Mouse (Mus musculus) stomach, embryonic 16.5 days (tissue): ENCODE data around the gene Gm10226. TPM values are rescaled to one million over a fixed set of nuclear protein-coding genes. Genes with fewer than 3 reads are reported as not detected.
A peak's percentile ranks its signal among the peaks of the same experiment; 100 is the strongest.
"Not testable (repeated sequence)": the region's sequence is repeated elsewhere in the genome, so short reads cannot be mapped to it uniquely, and the experiment has no call there.

ENCODE experiments used
- ATAC-seq: fragments of 200-750 bp; cut with Nextera tagmentation; 2 replicates; pipeline ENCODE4 v1.8.0; 2017; ENCODE audit warnings: moderate number of reproducible peaks, moderate TSS enrichment; ENCODE audit not compliant: insufficient read depth, low FRiP score
- H3K27ac ChIP-seq: fragments of 300-500 bp; sonication (generic); 2 replicates; pipeline ENCODE4 v1.5.1; 2014; ENCODE audit warnings: low read length
- H3K27me3 ChIP-seq: fragments of 300-500 bp; sonication (generic); 2 replicates; pipeline ENCODE4 v1.6.1; 2014; ENCODE audit warnings: low read length, control low read depth, mixed read lengths; ENCODE audit not compliant: control insufficient read depth, insufficient read depth
- H3K36me3 ChIP-seq: fragments of 300-500 bp; sonication (generic); 2 replicates; pipeline ENCODE4 v1.6.1; 2014; ENCODE audit warnings: low read length; ENCODE audit not compliant: control insufficient read depth, insufficient read depth
- H3K4me1 ChIP-seq: fragments of 300-500 bp; sonication (generic); 2 replicates; pipeline ENCODE4 v1.6.1; 2014; ENCODE audit warnings: low read length, control low read depth, mixed read lengths; ENCODE audit not compliant: control insufficient read depth, insufficient read depth
- H3K4me2 ChIP-seq: fragments of 300-500 bp; sonication (generic); 2 replicates; pipeline ENCODE4 v1.6.1; 2014; ENCODE audit warnings: low read depth, low read length, mixed read lengths
- H3K4me3 ChIP-seq: fragments of 300-500 bp; sonication (generic); replicated peaks from 2 replicates; pipeline ENCODE4 v1.5.1; 2014; ENCODE audit warnings: mild to moderate bottlenecking, low read length
- H3K9ac ChIP-seq: fragments of 300-500 bp; sonication (generic); 2 replicates; pipeline ENCODE4 v1.6.1; 2014; ENCODE audit warnings: low read length
- H3K9me3 ChIP-seq: fragments of 300-500 bp; sonication (generic); replicated peaks from 2 replicates; pipeline ENCODE4 v1.6.1; 2016; ENCODE audit warnings: low read length, control low read depth; ENCODE audit not compliant: control insufficient read depth
- WGBS: fragments of 180-500 bp; shearing (Covaris S2); extraction: QIAGEN DNeasy Blood & Tissue Kit; methylation state at CpG from one replicate; pipeline ENCODE4 v1.1.7; 2014; 5-methylcytosine and 5-hydroxymethylcytosine counted together
- polyA plus RNA-seq: library from polyadenylated mRNA; unstranded; fragments of >200 nt; fragmentation: Nextera tagmentation; extraction: Ambion mirVana; gene quantifications from 2 replicates; pipeline ENCODE4 v1.2.1, GENCODE M21; 2015

Gm10226 gene
- 6.8 and 9.2 TPM in 2 replicates for polyA plus RNA-seq

GRCm38 (mm10) chr17:21691560-21691959 lies at the start of gene Gm10226:
Gene Gm10226, plus strand, starts transcription at chr17:21691860.
- no peaks in the 10 kb centered on the region for H3K27me3 ChIP-seq
- H3K9me3 ChIP-seq = no peaks in the 10 kb centered on the region
- no peak within 1 kb of the TSS for H3K27ac ChIP-seq
- no peak for ATAC-seq
- WGBS = 83% methylated on average over 3 of the region's 3 CpGs
- H3K4me1 ChIP-seq = no peaks in the 10 kb centered on the region
- H3K36me3 ChIP-seq = no peaks in the 10 kb centered on the region
- no peak within 1 kb of the TSS for H3K9ac ChIP-seq
- no peak within 1 kb of the TSS for H3K4me3 ChIP-seq
- no peak within 1 kb of the TSS for H3K4me2 ChIP-seq

GRCm38 (mm10) chr17:21648791-21649190 lies 42.9 kb upstream of the Gm10226 start:
- no peak for ATAC-seq
- H3K4me3 ChIP-seq = no peak overlapping the region
- H3K27me3 ChIP-seq = no peaks in the 10 kb centered on the region
- H3K4me1 ChIP-seq = peaks cover 4% of the 10 kb centered on the region; the same call in 1 of the 2 replicates
- no peaks in the 10 kb centered on the region for H3K9me3 ChIP-seq
- H3K36me3 ChIP-seq = no peaks in the 10 kb centered on the region
- H3K27ac ChIP-seq = no peak overlapping the region
- WGBS = 35% methylated on average over 3 of the region's 3 CpGs
- no peak overlapping the region for H3K4me2 ChIP-seq
- no peak overlapping the region for H3K9ac ChIP-seq

GRCm38 (mm10) chr17:21649936-21650335 lies 41.7 kb upstream of the Gm10226 start:
- WGBS = 29% methylated on average over 2 of the region's 2 CpGs
- peak; percentile 39; the same call in 1 of the 2 replicates for ATAC-seq

GRCm38 (mm10) chr17:21650364-21650907 lies 41.2 kb upstream of the Gm10226 start, which contains the start of gene Zfp983:
Gene Zfp983, plus strand, starts transcription at chr17:21650624.
- Histone ChIP-seq H3K4me3 (peak within 1 kb of the TSS; percentile 53), H3K9ac (peak within 1 kb of the TSS; percentile 65), H3K4me2 (peak within 1 kb of the TSS; percentile 49), H3K27ac (peak within 1 kb of the TSS; percentile 80)
- not testable (repeated sequence) for H3K36me3 ChIP-seq, H3K4me1 ChIP-seq, H3K9me3 ChIP-seq, H3K27me3 ChIP-seq
- peak; percentile 99 for ATAC-seq
- under 1% methylated on average over 17 of the region's 17 CpGs for WGBS

More at GRCm38 (mm10) chr17:21649936-21650335, 41.7 kb upstream of the Gm10226 start:
- Histone ChIP-seq H3K4me3 (peak overlapping the region; percentile 53), H3K36me3 (no peaks in the 10 kb centered on the region), H3K4me1 (peaks cover 4% of the 10 kb centered on the region; the same call in 1 of the 2 replicates), H3K4me2 (peak overlapping the region; percentile 49), H3K27me3 (no peaks in the 10 kb centered on the region), H3K9me3 (no peaks in the 10 kb centered on the region), H3K9ac (peak overlapping the region; percentile 62), H3K27ac (peak overlapping the region; percentile 80)

- 31% methylated on average over 1 of the region's 1 CpGs for WGBS
- not testable (repeated sequence) for H3K4me2 ChIP-seq, ATAC-seq, H3K9ac ChIP-seq, H3K27ac ChIP-seq, H3K36me3 ChIP-seq, H3K9me3 ChIP-seq, H3K27me3 ChIP-seq, H3K4me3 ChIP-seq, H3K4me1 ChIP-seq
Measured at GRCm38 (mm10) chr17:21678826-21679225, 12.8 kb upstream of the Gm10226 start.

- H3K4me2 ChIP-seq = peak overlapping the region; percentile 62
- peak overlapping the region; percentile 85 for H3K27ac ChIP-seq
- no peaks in the 10 kb centered on the region for H3K9me3 ChIP-seq
- no peaks in the 10 kb centered on the region for H3K4me1 ChIP-seq
- peak overlapping the region; percentile 54 for H3K4me3 ChIP-seq
- peak overlapping the region; percentile 69 for H3K9ac ChIP-seq
- WGBS = 3% methylated on average over 9 of the region's 9 CpGs
- no peaks in the 10 kb centered on the region for H3K27me3 ChIP-seq
- H3K36me3 ChIP-seq = no peaks in the 10 kb centered on the region
- peak; percentile 100 for ATAC-seq
Measured at GRCm38 (mm10) chr17:21679273-21680018, 12.2 kb upstream of the Gm10226 start.

- WGBS = 0% methylated on average over 10 of the region's 10 CpGs
- Histone ChIP-seq H3K4me2 (peak overlapping the region; percentile 62), H3K4me3 (peak overlapping the region; percentile 54), H3K9ac (peak overlapping the region; percentile 69), H3K27ac (peak overlapping the region; percentile 85; the same call in 1 of the 2 replicates)
- not testable (repeated sequence) for H3K36me3 ChIP-seq, H3K27me3 ChIP-seq, H3K4me1 ChIP-seq, H3K9me3 ChIP-seq
- ATAC-seq = peak; percentile 89
Measured at GRCm38 (mm10) chr17:21680019-21680376, 11.7 kb upstream of the Gm10226 start.

GRCm38 (mm10) chr17:21693342-21693741 lies 1.7 kb downstream of the Gm10226 start:
- whole genome bisulfite sequencing = 75% methylated on average over 3 of the region's 3 CpGs
- H3K9me3 ChIP-seq = no peaks in the 10 kb centered on the region
- no peak overlapping the region for H3K9ac ChIP-seq
- ATAC-seq = no peak
- H3K36me3 ChIP-seq = no peaks in the 10 kb centered on the region
- no peaks in the 10 kb centered on the region for H3K27me3 ChIP-seq
- no peak overlapping the region for H3K4me3 ChIP-seq
- H3K27ac ChIP-seq = no peak overlapping the region
- H3K4me2 ChIP-seq = no peak overlapping the region
- H3K4me1 ChIP-seq = no peaks in the 10 kb centered on the region

GRCm38 (mm10) chr17:21696073-21696472 lies 4.4 kb downstream of the Gm10226 start:
- no peak for ATAC-seq
- no peaks in the 10 kb centered on the region for H3K27me3 ChIP-seq
- no peaks in the 10 kb centered on the region for H3K9me3 ChIP-seq
- no peak overlapping the region for H3K4me2 ChIP-seq
- H3K4me3 ChIP-seq = no peak overlapping the region
- H3K36me3 ChIP-seq = no peaks in the 10 kb centered on the region
- no peak overlapping the region for H3K9ac ChIP-seq
- H3K27ac ChIP-seq = no peak overlapping the region
- H3K4me1 ChIP-seq = no peaks in the 10 kb centered on the region
